Mouse (Mus musculus) c-Kit-positive CD71-negative TER-119-negative erythroid progenitor cells, embryonic 14.5 days (primary cell): Measurements from ENCODE around the gene Gzf1.

Experiments
- DNase-seq: peaks from one replicate; pipeline ENCODE4 v3.0.0-alpha.2; 2013; ENCODE audit warnings: low read depth

The Gzf1 gene

GRCm38 (mm10) chr2:148680775-148681291 lies at the start of gene Gzf1:
Gene Gzf1, plus strand, starts transcription at chr2:148681023.
- DNase-seq, result peak; percentile 97

GRCm38 (mm10) chr2:148631602-148632001 lies 49.2 kb upstream of the Gzf1 start:
- DNase-seq, result no peak

DNA sequence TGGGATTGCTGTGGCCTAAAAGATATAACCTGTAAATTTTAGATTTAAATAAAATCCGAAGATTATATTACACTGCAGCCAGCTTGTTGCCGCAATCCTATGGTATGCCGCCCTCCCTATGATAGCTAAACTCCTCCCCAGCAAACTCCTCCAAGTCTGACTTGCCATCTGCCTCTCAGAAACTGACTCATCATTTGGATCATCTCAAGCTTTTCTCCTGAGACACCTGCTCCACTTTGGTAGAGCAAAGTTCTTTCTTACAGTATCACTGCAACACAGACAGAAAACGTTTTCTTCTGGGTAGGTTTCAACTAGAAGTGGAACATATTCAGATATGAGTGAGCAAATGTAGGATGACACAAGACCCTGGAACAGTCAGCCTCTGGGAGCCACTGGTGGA lies 46.4 kb upstream of the Gzf1 start:
- no peak for DNase-seq

GRCm38 (mm10) chr2:148642610-148643370 lies 38.0 kb upstream of the Gzf1 start:
- DNase-seq, result no peak

DNA sequence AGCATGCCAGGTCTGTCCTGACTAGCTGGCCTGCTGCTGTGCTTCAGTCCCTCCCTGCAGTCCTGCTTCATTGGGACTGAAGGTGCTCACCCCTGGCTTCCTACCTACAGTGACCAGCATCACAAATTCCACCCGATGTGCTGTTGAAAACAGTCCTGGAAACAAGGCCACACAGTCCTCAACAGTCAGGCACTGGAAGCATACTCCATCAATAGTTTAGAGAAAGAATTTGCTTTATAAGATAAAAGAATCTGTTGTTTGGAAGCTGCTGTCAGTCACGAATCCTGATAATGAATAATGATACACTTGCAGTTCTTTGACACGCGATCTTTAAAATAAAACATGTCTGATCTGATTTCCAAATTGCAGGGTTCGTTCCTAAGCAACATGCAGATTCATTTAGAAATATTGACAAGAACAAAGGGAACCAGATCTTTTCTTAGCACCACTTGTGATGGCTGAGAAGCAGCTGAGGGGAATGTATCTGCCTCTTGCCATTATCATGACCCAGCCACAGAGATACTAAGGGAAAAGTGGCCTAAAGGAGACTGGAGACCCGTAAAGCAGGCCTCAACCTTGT lies 36.3 kb upstream of the Gzf1 start:
- DNase-seq, result no peak

DNA sequence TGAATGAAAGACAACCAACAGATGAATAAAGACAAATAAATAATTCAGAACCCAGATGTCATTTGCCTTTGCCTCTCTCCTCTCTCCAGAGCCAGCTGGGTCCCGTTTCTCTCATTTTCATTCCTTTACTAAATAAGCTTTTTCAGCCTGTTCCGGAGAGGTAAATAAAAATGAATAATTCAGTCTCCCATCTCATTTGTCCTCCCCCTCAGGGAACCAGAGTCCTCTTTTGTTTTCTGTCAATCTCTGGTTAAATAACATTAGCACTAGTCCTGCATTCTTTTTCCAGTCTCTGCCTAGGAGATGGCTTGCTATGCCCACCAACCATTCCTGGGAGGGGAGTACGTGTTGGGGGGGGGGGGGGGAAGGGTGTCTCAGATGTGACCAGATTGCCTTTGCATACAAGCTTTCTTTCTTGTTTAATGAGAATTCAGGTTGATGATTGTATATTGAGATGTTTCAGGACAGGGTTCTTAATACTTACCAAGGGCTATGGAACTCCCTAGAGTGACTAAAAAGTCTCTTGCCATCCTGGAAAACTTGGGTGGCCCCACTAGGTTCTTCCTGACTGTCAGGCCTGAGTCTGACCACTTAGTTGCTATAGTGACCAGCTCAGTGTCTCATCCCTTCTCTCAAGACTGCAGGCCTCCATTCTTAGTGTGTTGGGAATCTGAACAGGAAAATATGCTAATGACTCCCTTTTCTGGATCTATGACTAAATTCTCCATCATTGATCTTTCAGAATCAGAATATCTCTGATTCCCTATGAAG lies 30.1 kb upstream of the Gzf1 start:
- DNase-seq, result no peak

GRCm38 (mm10) chr2:148654961-148655360 lies 25.9 kb upstream of the Gzf1 start:
- peak; percentile 50 for DNase-seq

DNA sequence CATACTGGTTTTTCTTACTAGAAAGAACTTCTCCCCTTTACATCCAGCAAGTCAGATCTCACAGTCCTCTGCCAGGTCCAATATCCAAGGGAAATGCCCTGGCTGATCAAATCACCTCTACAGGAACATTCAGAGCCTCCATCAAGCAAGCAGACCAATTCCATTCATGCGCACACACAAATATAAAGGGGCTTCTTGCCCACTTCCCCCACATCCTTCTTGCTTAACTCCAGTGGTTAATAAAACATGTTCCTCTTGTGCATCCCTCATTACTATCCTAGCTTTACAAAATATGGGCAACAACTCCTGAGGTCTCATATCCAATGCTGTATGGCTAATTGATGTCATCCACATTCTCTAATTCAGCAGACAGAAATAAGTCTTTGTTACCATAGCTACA lies 17.4 kb upstream of the Gzf1 start:
- DNase-seq, result no peak

- DNase-seq, result peak; percentile 96
Observed at GRCm38 (mm10) chr2:148672199-148673096, 8.4 kb upstream of the Gzf1 start, which contains the start of gene Nxt1. Gene Nxt1, plus strand, starts transcription at chr2:148672601.

- DNase-seq, result no peak
Observed at GRCm38 (mm10) chr2:148677801-148678200, 3.0 kb upstream of the Gzf1 start.

DNA sequence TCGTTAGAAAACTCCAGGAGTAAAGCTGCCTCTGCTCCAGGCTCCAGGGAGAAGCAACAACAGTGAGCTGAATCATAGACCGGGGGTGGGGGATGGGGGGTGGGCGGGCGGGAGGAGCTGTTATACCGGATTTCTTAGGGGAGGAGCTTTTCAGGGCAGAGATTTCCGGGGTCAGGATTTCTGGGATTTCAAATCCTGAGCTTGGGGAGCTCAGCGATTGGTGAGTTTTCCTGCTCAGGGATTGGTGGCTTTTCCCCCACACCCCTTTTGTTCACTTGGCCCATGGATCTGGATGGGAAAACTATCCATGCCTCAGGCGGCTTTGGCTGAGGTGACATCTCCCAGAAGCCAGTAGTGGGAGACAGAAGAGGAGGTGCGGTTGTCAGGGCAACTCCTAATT lies 1.5 kb upstream of the Gzf1 start:
- no peak for DNase-seq

DNA sequence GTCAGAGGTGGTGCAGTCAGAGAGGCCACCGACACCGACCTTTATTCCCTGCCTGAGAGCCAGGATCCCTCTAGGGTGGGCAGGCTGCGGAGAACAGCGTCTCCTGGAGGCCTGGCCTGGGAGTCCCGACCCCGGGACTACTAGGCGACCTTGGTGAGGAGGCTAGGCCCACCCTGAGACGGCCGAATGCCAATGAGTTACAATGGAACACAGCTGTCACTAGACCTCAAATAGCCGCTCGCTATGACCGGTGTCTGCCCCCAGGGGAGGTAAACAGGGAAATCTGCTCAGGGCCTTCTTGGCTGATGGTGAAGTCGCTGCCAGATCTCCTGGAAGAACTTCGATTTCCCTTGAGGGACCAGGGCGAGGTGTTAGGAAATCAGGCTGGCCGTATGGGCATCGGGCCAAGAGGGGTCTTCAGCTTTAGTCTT lies 653 bp downstream of the Gzf1 start:
- DNase-seq, result no peak

DNA sequence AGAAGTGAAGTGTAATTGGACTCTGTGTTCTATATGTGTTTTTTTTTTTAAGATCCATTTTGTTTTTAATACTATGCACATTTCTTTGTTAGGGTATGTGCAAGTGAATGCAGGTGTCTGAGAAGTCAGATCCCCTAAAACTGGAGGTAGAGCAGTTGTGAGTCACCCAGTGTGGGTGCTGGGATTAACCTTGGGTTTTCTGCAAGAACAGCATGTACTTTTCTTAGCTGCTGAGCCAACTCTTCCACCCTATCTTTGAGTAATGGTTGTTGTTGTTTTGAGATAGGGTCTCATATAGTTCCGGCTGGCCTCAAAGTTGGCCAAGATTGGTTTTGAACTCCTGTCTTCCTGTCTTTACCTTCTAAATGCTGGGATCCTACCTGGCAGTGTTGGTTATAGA lies 2.2 kb downstream of the Gzf1 start:
- DNase-seq, result no peak

DNA sequence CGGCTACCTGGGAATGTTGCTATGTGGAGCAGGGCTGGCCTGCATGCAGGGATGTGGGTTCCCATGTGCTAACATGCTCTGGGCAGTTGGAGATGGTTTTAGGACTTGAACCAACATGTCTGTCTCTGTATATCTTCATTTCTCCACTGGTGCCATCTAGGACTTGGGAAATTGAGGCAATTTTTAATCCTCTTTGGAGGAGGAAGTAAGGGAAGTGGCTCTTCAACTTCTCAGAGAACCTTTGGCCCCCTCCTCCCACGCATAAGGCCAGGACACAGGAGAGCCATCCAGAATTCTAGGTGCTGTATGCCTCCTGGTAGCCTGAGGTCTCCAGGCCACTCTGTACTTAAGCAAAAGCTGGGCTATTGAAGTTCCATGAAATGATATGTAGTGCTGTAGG lies 4.1 kb downstream of the Gzf1 start:
- no peak for DNase-seq

- no peak for DNase-seq
Observed at GRCm38 (mm10) chr2:148685709-148686108, 4.9 kb downstream of the Gzf1 start.

- DNase-seq, result no peak
Observed at GRCm38 (mm10) chr2:148686862-148687261, 6.0 kb downstream of the Gzf1 start.

DNA sequence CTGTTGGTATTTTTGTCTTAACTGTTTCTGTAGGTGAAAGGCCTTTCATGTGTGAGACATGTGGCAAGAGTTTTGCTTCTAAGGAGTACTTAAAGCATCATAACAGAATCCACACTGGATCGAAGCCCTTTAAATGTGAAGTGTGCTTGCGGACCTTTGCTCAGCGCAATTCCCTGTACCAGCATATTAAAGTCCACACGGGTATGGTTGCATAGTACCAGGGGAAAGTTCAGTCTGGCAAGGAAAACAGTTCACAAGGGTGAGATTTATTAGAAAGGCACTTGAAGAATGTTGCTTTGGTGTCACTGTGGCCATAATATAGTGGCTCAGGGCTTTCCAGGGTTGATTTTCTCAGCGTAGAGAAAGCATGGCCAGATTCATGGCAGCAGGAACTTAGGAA lies 7.1 kb downstream of the Gzf1 start:
- no peak for DNase-seq

GRCm38 (mm10) chr2:148689444-148690140 lies 8.8 kb downstream of the Gzf1 start:
- no peak for DNase-seq

DNA sequence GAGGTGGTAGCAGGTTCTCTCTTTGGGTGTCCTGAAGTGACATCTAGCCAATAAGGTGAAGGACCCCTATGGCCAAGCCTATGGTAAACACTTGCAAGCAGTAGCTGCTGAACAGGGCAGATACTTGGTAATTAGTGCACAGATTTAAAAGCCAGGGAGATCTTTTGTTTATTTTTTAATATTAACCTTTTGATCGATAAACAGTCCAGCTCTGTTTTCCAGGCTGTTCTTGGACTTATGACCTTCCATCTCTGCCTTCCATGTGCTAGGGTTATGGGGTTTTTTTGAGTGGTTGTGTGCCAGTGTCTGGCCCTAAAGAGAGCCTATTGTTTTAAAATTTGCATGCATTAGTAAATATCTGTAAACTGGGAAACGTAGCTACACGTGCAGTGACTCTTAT lies 9.5 kb downstream of the Gzf1 start:
- no peak for DNase-seq

- no peak for DNase-seq
Observed at GRCm38 (mm10) chr2:148690781-148691180, 10.0 kb downstream of the Gzf1 start.

DNA sequence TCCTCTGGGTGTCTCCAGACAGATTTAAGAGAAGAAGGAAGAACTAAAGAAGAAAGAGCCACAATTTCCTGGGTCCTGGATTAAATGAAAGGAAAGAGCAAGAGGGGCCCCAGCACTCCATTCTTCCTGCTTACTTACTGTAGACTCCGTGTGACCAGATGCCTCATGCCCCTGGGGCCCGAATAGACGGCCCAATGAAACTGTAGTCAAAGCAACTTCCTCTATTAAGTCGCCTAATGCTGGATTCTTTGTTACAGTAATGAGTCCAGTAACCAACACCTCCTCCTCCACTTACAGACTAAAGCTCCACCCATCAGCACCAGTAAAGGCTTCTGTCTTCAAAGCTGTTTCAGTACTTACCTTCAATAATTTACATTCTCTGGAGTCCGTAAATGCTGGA lies 17.7 kb downstream of the Gzf1 start:
- DNase-seq, result no peak
